Mouse (Mus musculus): ENCODE results near the gene Myo15.
"Not testable (repeated sequence)": the region's sequence is repeated elsewhere in the genome, so short reads cannot be mapped to it uniquely, and the experiment has no call there.

Gene Myo15

DNA sequence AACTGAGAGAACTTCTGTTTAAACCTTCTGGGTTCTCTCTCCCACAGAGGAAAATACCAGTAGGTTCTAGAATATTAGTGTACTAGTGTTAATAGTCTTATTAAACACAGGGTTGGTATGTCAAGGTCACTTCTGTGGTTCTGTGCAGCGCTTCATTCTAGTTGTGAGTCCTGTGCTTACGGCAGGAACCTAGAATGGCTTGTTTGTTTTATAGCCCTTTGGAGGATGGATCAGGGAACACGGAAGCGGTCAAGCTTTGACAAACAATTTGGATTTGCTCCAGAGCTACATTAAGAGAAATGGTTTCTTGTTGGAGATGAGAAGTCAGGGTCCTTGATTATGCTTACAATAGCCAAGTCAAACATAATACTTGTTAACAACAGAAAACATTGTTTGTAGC is 76.3 kb downstream of the Myo15 start:
- no peak for DNase-seq (ENCODE audit: low spot score in 2 of 2)

DNA sequence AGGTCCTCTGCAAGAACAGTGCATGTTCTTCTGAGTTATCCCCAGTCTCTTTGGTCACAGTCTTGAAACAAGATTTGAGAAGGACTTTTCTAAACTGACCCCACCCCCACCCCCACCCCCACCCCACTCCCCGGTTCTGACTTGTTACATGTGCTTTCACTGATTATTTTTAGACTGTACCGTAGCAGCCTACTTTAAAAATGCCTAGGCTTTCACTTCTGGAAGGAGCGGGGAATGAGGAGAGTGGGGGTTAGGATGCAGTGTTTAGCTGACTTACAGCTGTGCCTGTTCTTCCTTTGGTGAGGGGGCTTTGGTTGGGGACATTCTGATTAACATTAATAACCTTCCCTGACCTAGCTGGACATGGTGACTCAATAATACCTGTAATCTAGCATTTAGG is 79.0 kb downstream of the Myo15 start:
- DNase-seq (ENCODE audit: low spot score in 2 of 2), result no peak

DNA sequence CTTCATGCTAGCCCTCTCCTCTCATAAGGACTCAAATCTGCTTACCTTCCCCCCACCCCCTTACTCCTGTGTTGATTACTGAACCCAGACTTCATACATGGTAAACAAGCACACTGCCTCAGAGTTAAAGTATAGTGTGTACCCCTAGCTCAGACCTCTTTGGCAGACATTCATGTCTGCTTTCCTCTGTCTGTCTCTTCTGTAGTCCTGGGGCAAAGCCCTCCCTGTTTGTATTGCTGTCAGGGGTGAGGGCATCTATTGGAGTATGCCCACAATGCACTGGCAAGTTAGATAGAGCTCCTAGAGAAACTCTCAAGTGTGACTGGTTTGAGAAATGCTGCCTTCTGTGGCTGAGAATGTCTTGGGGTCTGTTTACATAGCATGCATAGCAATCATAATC is 84.0 kb downstream of the Myo15 start:
- DNase-seq (ENCODE audit: low spot score in 2 of 2), result no peak

DNA sequence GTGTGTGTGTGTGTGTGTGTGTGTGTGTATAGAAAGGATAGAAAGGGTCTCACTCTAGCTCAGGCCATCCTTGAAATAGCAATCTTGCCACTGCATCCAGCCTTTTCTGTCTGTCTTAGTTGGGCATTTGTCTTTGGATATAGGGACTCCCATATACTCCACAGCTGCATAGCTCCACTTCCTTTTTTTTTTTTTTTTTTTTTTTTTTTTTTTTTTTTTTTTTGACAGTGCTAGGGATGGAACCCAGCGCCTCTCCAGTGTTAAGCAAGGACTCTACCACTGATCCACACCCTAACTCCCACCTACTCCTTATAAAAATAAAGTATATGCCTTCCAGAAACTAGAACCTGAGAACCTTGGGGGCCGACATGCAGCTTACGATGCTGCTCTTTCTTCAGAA is 88.5 kb downstream of the Myo15 start:
- DNase-seq (ENCODE audit: low spot score in 2 of 2), result no peak

DNA sequence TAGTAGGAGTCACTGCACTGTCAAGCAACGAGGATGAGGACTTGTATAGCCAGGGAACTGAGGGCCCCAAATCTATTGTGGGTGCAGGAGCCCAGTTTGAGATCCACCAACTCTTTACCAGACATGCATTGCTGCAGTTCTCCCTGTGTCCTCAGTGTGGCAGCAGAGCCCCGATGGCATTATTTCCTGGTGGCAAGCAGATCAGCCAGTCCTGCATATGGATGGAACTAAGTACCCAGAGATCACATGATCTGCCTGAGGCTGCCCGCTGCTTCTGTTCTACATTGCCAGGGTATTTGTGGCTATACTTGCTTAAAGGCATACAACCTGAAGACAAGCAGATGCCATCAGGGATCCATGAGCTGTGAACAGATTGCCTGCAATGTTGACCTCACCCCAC is 90.2 kb downstream of the Myo15 start:
- DNase-seq (ENCODE audit: low spot score in 2 of 2), result peak in 1 of 2 experiments; percentile 72

DNA sequence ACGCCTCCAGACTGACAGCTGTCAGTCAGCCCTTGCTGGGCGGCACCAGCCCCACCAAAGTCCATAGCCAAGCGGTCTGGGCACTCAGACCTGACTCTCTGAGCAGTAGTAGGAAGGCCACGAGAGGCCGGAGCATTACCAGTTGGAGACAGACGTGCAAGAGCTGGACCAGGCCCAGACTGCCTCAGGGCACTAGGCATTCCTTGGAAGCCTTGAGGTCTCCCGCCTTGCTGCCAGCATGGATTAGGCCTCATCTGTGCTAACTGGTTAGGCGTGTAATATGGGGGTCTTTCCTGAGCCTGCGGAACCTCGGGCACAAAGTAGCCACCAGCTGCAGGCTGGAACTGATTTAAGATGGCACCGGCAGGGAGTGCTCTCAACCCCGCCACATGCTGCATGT is 104.9 kb downstream of the Myo15 start:
- not testable (repeated sequence) for DNase-seq (ENCODE audit: low spot score in 2 of 2)

All from left cerebral cortex, adult 9 months (tissue).